Mouse (Mus musculus): ENCODE data around the gene Hmga2. TPM values are rescaled to one million over a fixed set of nuclear protein-coding genes. Genes with fewer than 3 reads are reported as not detected.

Gene Hmga2
- total RNA-seq (2014; fragmentation: Nextera tagmentation), result 0.52 and 0.62 TPM in 2 replicates
- total RNA-seq (2017), result 1.5 TPM in 1 of 2 replicates, not detected in the other

GRCm38 (mm10) chr10:120475601-120476515 lies at the start of gene Hmga2:
Gene Hmga2, minus strand, starts transcription at chr10:120476469.
- ATAC-seq (replicated peaks; ENCODE audit: low FRiP score, low TSS enrichment, poor library complexity, severe bottlenecking), result 0 out of 2 replicates have a peak, but pooled peaks have one; percentile 43

- ATAC-seq (replicated peaks; ENCODE audit: low FRiP score, low TSS enrichment, poor library complexity, severe bottlenecking), result no peak
Observed at GRCm38 (mm10) chr10:120522959-120523358, 46.7 kb upstream of the Hmga2 start.

GRCm38 (mm10) chr10:120521912-120522575 lies 45.8 kb upstream of the Hmga2 start:
- ATAC-seq (replicated peaks; ENCODE audit: low FRiP score, low TSS enrichment, poor library complexity, severe bottlenecking), result no peak

GRCm38 (mm10) chr10:120516311-120516710 lies 40.0 kb upstream of the Hmga2 start:
- no peak for ATAC-seq (replicated peaks; ENCODE audit: low FRiP score, low TSS enrichment, poor library complexity, severe bottlenecking)

GRCm38 (mm10) chr10:120513721-120514120 lies 37.5 kb upstream of the Hmga2 start:
- ATAC-seq (replicated peaks; ENCODE audit: low FRiP score, low TSS enrichment, poor library complexity, severe bottlenecking), result no peak

GRCm38 (mm10) chr10:120512946-120513345 lies 36.7 kb upstream of the Hmga2 start:
- no peak for ATAC-seq (replicated peaks; ENCODE audit: low FRiP score, low TSS enrichment, poor library complexity, severe bottlenecking)

GRCm38 (mm10) chr10:120512121-120512520 lies 35.9 kb upstream of the Hmga2 start:
- no peak for ATAC-seq (replicated peaks; ENCODE audit: low FRiP score, low TSS enrichment, poor library complexity, severe bottlenecking)

- ATAC-seq (replicated peaks; ENCODE audit: low FRiP score, low TSS enrichment, poor library complexity, severe bottlenecking), result 0 out of 2 replicates have a peak, but pooled peaks have one; percentile 22
Observed at GRCm38 (mm10) chr10:120503959-120504358, 27.7 kb upstream of the Hmga2 start.

GRCm38 (mm10) chr10:120500794-120501193 lies 24.5 kb upstream of the Hmga2 start:
- no peak for ATAC-seq (replicated peaks; ENCODE audit: low FRiP score, low TSS enrichment, poor library complexity, severe bottlenecking)

GRCm38 (mm10) chr10:120498086-120498485 lies 21.8 kb upstream of the Hmga2 start:
- ATAC-seq (replicated peaks; ENCODE audit: low FRiP score, low TSS enrichment, poor library complexity, severe bottlenecking), result no peak

- no peak for ATAC-seq (replicated peaks; ENCODE audit: low FRiP score, low TSS enrichment, poor library complexity, severe bottlenecking)
Observed at GRCm38 (mm10) chr10:120494653-120495052, 18.4 kb upstream of the Hmga2 start.

GRCm38 (mm10) chr10:120491477-120491876 lies 15.2 kb upstream of the Hmga2 start:
- no peak for ATAC-seq (replicated peaks; ENCODE audit: low FRiP score, low TSS enrichment, poor library complexity, severe bottlenecking)

- no peak for ATAC-seq (replicated peaks; ENCODE audit: low FRiP score, low TSS enrichment, poor library complexity, severe bottlenecking)
Observed at GRCm38 (mm10) chr10:120489611-120490010, 13.3 kb upstream of the Hmga2 start.

- no peak for ATAC-seq (replicated peaks; ENCODE audit: low FRiP score, low TSS enrichment, poor library complexity, severe bottlenecking)
Observed at GRCm38 (mm10) chr10:120488526-120488925, 12.3 kb upstream of the Hmga2 start.

- ATAC-seq (replicated peaks; ENCODE audit: low FRiP score, low TSS enrichment, poor library complexity, severe bottlenecking), result no peak
Observed at GRCm38 (mm10) chr10:120487881-120488280, 11.6 kb upstream of the Hmga2 start.

- ATAC-seq (replicated peaks; ENCODE audit: low FRiP score, low TSS enrichment, poor library complexity, severe bottlenecking), result no peak
Observed at GRCm38 (mm10) chr10:120485461-120485860, 9.2 kb upstream of the Hmga2 start.

- no peak for ATAC-seq (replicated peaks; ENCODE audit: low FRiP score, low TSS enrichment, poor library complexity, severe bottlenecking)
Observed at GRCm38 (mm10) chr10:120484144-120484543, 7.9 kb upstream of the Hmga2 start.

GRCm38 (mm10) chr10:120478164-120478563 lies 1.9 kb upstream of the Hmga2 start:
- ATAC-seq (replicated peaks; ENCODE audit: low FRiP score, low TSS enrichment, poor library complexity, severe bottlenecking), result no peak

- ATAC-seq (replicated peaks; ENCODE audit: low FRiP score, low TSS enrichment, poor library complexity, severe bottlenecking), result no peak
Observed at GRCm38 (mm10) chr10:120477501-120477900, 1.2 kb upstream of the Hmga2 start.

GRCm38 (mm10) chr10:120476516-120477336 lies 457 bp upstream of the Hmga2 start:
- peak; percentile 54 for ATAC-seq (replicated peaks; ENCODE audit: low FRiP score, low TSS enrichment, poor library complexity, severe bottlenecking)
